Mouse (Mus musculus): ENCODE data around the gene Rasgrf1. TPM values are rescaled to one million over a fixed set of nuclear protein-coding genes. Genes with fewer than 3 reads are reported as not detected.

The Rasgrf1 gene
- polyA plus RNA-seq, 1 experiment, result 0.03 TPM

DNA sequence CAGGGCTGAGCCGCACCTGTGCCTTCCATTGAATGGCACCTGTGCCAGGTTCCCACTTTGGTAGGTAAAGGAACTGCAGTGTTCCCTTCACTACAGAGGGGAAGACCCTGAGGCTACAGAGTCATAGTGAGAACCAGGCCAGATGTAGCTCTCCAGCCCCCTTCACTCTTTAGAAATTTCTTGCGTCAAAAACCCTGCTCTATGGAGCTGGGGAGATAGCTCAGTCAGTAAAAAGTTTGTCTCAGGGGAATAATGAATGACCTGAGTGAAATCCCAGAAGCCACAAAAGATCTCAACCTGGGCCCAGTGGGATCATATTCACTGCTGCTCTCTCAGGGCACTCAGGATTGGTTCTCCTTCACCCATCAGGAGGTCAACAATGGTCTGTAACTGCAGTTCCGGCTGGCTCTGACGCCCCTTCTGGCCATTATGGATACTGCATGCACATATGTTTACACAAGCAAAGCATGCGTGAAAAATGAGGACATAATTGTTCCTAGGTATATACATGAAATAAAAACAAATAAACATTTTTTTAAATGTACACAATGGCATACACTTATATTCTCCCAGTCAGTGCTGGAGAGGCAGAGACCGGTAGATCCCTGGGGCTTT, 59.2 kb downstream of the Rasgrf1 start:
- no peaks in the 10 kb centered on the region for H3K4me1 ChIP-seq (ENCODE audit: control insufficient read depth, insufficient read depth, low read length)
- H3K27me3 ChIP-seq (replicated peaks; ENCODE audit: control insufficient read depth, insufficient read depth, low read length), result no peaks in the 10 kb centered on the region
- no peak overlapping the region for H3K27ac ChIP-seq (ENCODE audit: insufficient read depth, low read depth, low read length)
- no peak overlapping the region for H3K4me3 ChIP-seq (ENCODE audit: insufficient read depth, low read depth, low read length)
- 79% methylated on average over 6 of the region's 6 CpGs for WGBS
- no peak for DNase-seq
- no peaks in the 10 kb centered on the region for H3K36me3 ChIP-seq (ENCODE audit: control insufficient read depth, insufficient read depth, low read length)
- TF ChIP-seq POLR2A (IDR thresholded peaks at IDR 0.05; ENCODE audit: low read depth, low read length), result no peak
- TF ChIP-seq CTCF (conservative IDR thresholded peaks at IDR 0.05; ENCODE audit: insufficient read depth, insufficient read length, low read depth, low read length), result peak; percentile 26; the same call in 1 of the 2 replicates

DNA sequence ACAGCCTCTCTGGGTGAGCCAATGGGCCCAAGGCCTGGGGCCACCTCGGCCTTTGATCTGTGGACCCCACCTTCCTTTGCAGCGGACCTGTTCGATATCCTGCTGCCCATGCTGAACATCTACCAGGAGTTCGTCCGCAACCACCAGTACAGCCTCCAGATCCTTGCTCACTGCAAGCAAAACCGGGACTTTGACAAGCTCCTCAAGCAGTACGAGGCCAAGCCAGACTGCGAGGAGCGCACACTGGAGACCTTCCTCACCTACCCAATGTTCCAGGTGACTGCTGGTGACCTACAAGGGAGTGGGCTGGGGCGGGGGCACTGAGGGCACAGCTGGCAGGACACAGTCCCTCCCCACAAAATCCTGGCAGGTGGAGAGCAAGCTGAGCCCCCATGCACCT, 60.6 kb downstream of the Rasgrf1 start:
- no peak for TF ChIP-seq CTCF (conservative IDR thresholded peaks at IDR 0.05; ENCODE audit: insufficient read depth, insufficient read length, low read depth, low read length)
- TF ChIP-seq POLR2A (IDR thresholded peaks at IDR 0.05; ENCODE audit: low read depth, low read length), result no peak
- no peak for DNase-seq
- Histone ChIP-seq H3K36me3 (ENCODE audit: control insufficient read depth, insufficient read depth, low read length) (no peaks in the 10 kb centered on the region), H3K27me3 (replicated peaks; ENCODE audit: control insufficient read depth, insufficient read depth, low read length) (no peaks in the 10 kb centered on the region), H3K4me1 (ENCODE audit: control insufficient read depth, insufficient read depth, low read length) (no peaks in the 10 kb centered on the region), H3K27ac (ENCODE audit: insufficient read depth, low read depth, low read length) (no peak overlapping the region), H3K4me3 (ENCODE audit: insufficient read depth, low read depth, low read length) (no peak overlapping the region)
- 81% methylated on average over 10 of the region's 10 CpGs for WGBS

DNA sequence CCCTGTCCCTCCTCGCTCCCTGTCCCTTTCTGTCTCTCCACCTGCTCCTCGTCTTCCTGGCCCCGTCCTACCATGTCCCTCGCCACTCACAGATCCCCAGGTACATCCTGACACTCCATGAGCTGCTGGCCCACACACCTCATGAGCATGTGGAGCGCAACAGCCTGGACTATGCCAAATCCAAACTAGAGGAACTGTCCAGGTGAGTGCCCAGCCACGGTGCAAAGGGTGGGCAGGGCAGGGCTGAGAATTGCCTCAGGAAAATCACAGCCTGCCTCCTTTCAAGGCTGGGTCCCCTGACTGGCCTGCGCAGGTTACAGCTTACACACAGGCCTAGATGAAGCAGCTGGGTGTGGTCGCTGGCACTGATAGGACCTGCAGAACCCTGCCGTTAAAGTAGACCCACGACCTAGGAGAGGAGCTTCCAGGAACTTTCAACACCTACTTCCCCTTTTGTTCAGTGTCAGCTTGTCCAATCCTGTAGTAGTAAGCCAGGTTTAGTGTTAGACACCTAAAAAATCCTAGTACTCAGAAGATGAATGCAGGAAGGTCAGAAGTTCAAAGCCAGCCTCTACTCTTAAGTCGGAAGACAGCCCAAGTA, 61.3 kb downstream of the Rasgrf1 start:
- Histone ChIP-seq H3K27ac (ENCODE audit: insufficient read depth, low read depth, low read length) (no peak overlapping the region), H3K36me3 (ENCODE audit: control insufficient read depth, insufficient read depth, low read length) (no peaks in the 10 kb centered on the region), H3K4me3 (ENCODE audit: insufficient read depth, low read depth, low read length) (no peak overlapping the region), H3K4me1 (ENCODE audit: control insufficient read depth, insufficient read depth, low read length) (no peaks in the 10 kb centered on the region), H3K27me3 (replicated peaks; ENCODE audit: control insufficient read depth, insufficient read depth, low read length) (no peaks in the 10 kb centered on the region)
- DNase-seq, result no peak
- WGBS, result 79% methylated on average over 11 of the region's 11 CpGs
- no peak for TF ChIP-seq CTCF (conservative IDR thresholded peaks at IDR 0.05; ENCODE audit: insufficient read depth, insufficient read length, low read depth, low read length)
- no peak for TF ChIP-seq POLR2A (IDR thresholded peaks at IDR 0.05; ENCODE audit: low read depth, low read length)

DNA sequence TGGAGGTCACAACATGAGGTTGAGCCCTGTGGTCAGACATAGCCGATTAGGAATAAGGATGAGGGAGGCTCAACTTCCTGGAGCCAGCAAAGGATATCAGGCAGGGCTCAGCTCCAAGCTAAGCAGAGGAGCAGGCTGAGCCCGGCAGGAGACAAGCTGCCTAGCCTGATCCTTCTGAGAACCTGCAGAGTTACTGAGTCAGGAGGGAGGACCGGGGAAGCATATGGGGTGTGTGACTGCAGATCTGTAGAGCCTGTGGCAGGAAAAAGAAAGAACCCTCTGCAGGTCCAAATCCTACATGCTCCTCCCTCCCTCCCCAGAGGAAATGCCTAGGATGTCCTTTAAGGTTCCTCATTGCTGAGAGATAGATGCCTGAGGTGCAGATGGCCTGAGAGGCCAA, 62.6 kb downstream of the Rasgrf1 start:
- Histone ChIP-seq H3K4me3 (ENCODE audit: insufficient read depth, low read depth, low read length) (no peak overlapping the region), H3K36me3 (ENCODE audit: control insufficient read depth, insufficient read depth, low read length) (no peaks in the 10 kb centered on the region), H3K27me3 (replicated peaks; ENCODE audit: control insufficient read depth, insufficient read depth, low read length) (no peaks in the 10 kb centered on the region), H3K4me1 (ENCODE audit: control insufficient read depth, insufficient read depth, low read length) (no peaks in the 10 kb centered on the region), H3K27ac (ENCODE audit: insufficient read depth, low read depth, low read length) (no peak overlapping the region)
- TF ChIP-seq POLR2A (IDR thresholded peaks at IDR 0.05; ENCODE audit: low read depth, low read length) (no peak), CTCF (conservative IDR thresholded peaks at IDR 0.05; ENCODE audit: insufficient read depth, insufficient read length, low read depth, low read length) (no peak)
- WGBS, result 61% methylated on average over 3 of the region's 3 CpGs
- no peak for DNase-seq

DNA sequence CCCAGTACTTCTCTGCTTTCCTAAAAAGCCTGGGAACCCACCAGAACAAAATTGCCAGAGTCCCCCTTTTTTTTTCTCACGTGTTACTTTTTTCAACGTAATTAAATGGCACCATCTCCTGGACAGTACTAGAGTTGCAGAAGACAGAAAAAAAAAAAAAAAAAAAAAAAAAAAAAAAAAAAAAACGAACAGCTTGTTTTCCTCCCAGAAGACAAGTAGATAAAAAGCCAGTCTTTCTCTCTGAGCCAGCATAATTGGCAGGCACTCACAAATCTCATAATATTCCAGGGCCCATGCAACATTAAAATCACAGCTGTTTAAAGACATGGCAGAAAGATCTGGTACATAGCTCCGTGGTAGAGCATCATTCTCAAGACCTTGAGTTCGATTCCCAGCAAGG, 64.1 kb downstream of the Rasgrf1 start:
- Histone ChIP-seq H3K27ac (ENCODE audit: insufficient read depth, low read depth, low read length) (no peak overlapping the region), H3K4me3 (ENCODE audit: insufficient read depth, low read depth, low read length) (no peak overlapping the region), H3K27me3 (replicated peaks; ENCODE audit: control insufficient read depth, insufficient read depth, low read length) (no peaks in the 10 kb centered on the region), H3K36me3 (ENCODE audit: control insufficient read depth, insufficient read depth, low read length) (no peaks in the 10 kb centered on the region), H3K4me1 (ENCODE audit: control insufficient read depth, insufficient read depth, low read length) (no peaks in the 10 kb centered on the region)
- WGBS, result 20% methylated on average over 5 of the region's 5 CpGs
- DNase-seq, result peak; percentile 31
- no peak for TF ChIP-seq POLR2A (IDR thresholded peaks at IDR 0.05; ENCODE audit: low read depth, low read length)
- TF ChIP-seq CTCF (conservative IDR thresholded peaks at IDR 0.05; ENCODE audit: insufficient read depth, insufficient read length, low read depth, low read length), result no peak

DNA sequence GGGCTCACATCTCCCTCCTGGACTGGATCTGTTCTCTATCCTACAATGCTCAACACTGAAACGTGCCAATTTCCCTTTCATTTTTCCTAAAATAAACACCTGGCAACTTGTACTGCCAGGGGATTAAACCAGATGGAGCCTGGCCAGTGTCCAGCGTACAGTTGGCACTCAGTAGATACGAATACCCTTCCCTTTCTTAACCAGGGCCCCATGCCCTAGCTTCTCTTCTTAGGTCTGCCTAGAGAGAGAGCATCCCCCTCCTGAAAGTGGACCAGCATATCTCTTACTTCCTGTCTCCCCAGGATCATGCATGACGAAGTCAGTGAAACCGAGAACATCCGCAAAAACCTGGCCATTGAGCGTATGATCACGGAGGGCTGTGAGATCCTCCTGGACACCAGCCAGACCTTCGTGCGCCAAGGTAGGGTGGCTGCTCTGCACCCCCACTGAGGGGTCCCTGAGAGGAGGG, 64.8 kb downstream of the Rasgrf1 start:
- DNase-seq, result no peak
- H3K36me3 ChIP-seq (ENCODE audit: control insufficient read depth, insufficient read depth, low read length), result no peaks in the 10 kb centered on the region
- no peak for TF ChIP-seq POLR2A (IDR thresholded peaks at IDR 0.05; ENCODE audit: low read depth, low read length)
- no peak for TF ChIP-seq CTCF (conservative IDR thresholded peaks at IDR 0.05; ENCODE audit: insufficient read depth, insufficient read length, low read depth, low read length)
- H3K27ac ChIP-seq (ENCODE audit: insufficient read depth, low read depth, low read length), result no peak overlapping the region
- H3K4me1 ChIP-seq (ENCODE audit: control insufficient read depth, insufficient read depth, low read length), result no peaks in the 10 kb centered on the region
- no peaks in the 10 kb centered on the region for H3K27me3 ChIP-seq (replicated peaks; ENCODE audit: control insufficient read depth, insufficient read depth, low read length)
- WGBS, result 69% methylated on average over 10 of the region's 10 CpGs
- no peak overlapping the region for H3K4me3 ChIP-seq (ENCODE audit: insufficient read depth, low read depth, low read length)

DNA sequence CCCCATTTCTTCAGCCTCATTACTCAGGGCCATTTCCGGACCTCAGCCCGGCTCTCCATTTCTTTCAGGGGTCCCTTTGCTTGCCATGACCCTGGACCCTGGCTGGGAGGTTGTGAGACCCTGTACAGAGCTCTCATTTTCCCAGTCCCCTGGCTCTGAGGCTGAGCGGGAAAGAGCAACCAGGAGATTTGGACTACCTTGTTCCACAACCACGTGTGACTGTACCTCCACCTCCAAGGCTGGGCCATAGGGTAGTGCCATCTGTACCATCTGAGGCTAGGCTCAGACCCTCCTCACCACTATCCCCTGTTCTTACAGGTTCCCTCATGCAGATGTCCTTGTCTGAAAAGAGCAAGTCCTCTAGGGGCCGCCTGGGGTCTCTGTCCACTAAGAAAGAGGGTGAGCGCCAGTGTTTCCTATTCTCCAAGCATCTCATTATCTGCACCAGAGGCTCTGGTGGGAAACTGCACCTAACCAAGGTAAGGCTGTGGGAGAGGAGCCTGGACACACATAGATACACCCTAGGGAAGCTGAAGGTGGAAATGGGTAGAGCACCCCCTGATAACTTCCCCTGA, 66.7 kb downstream of the Rasgrf1 start:
- 75% methylated on average over 6 of the region's 6 CpGs for WGBS
- Histone ChIP-seq H3K4me1 (ENCODE audit: control insufficient read depth, insufficient read depth, low read length) (no peaks in the 10 kb centered on the region), H3K27me3 (replicated peaks; ENCODE audit: control insufficient read depth, insufficient read depth, low read length) (no peaks in the 10 kb centered on the region), H3K36me3 (ENCODE audit: control insufficient read depth, insufficient read depth, low read length) (no peaks in the 10 kb centered on the region), H3K27ac (ENCODE audit: insufficient read depth, low read depth, low read length) (no peak overlapping the region), H3K4me3 (ENCODE audit: insufficient read depth, low read depth, low read length) (no peak overlapping the region)
- TF ChIP-seq CTCF (conservative IDR thresholded peaks at IDR 0.05; ENCODE audit: insufficient read depth, insufficient read length, low read depth, low read length) (no peak), POLR2A (IDR thresholded peaks at IDR 0.05; ENCODE audit: low read depth, low read length) (no peak)
- DNase-seq, result no peak

Data from kidney, adult 2 months (tissue).